Mouse (Mus musculus) heart, adult 9 months (tissue): ENCODE results near the gene Mvp.

Experiments used
- DNase-seq, 2 experiments: peaks; one replicate each; pipeline ENCODE4 v3.0.0; 2022; ENCODE audit warnings: low spot score in 2 of 2

Gene Mvp

DNA sequence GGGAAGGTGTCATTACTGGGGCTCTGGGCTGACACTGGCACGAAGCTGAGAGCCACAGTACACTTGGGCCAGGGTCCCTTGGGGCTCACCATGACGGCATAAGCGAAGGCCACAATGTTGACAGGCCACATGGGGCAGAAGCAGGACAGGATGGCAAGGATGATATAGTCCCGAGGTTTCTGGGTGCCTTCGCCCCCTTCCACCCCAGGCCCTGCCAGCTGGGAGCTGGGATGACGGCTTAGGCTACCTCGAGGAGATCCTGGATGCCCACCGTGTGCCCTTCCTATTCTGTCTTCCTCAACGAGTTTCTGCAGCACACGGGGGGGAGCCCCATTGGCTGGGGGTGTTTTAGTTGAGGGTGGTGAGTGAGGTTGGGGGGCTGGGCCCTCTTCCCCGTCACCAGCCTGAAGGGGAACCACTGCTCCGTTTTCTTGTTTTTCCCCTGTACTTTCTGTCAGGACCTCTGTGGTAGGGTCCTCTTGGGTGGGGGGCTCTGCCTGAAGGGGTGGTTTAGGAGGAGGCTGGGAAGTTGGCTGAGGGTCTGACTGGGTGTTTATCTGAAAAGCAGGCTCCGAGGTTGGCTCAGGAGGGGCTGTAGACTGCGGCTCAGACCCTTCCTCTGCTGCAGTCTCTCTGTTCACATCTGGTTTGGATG is 5.0 kb upstream of the Mvp start:
- DNase-seq, result no peak

- no peak for DNase-seq
These were observed 4.2 kb upstream of the Mvp start for GRCm38 (mm10) chr7:127018416-127019305.

DNA sequence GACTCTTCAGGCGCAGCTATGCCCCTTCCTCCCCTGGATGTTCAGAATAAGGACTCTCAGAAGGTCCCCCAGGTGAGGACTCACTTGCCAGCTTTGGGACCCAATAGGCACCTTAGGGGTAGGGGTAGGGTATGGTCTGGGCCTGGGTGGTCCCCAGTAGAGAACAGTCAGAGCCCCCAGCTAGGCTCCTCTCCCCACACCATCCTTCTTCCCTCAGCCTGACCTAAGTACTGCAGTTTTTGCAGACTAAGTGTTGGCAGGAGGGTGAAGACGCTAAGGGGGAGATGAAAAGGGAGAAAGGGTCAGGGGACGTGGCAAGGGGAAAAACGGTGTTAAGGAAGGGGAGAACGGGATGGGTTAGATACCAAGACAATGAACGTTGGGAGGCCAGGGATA is 3.5 kb upstream of the Mvp start:
- peak in 1 of 2 experiments; percentile 6 for DNase-seq

DNA sequence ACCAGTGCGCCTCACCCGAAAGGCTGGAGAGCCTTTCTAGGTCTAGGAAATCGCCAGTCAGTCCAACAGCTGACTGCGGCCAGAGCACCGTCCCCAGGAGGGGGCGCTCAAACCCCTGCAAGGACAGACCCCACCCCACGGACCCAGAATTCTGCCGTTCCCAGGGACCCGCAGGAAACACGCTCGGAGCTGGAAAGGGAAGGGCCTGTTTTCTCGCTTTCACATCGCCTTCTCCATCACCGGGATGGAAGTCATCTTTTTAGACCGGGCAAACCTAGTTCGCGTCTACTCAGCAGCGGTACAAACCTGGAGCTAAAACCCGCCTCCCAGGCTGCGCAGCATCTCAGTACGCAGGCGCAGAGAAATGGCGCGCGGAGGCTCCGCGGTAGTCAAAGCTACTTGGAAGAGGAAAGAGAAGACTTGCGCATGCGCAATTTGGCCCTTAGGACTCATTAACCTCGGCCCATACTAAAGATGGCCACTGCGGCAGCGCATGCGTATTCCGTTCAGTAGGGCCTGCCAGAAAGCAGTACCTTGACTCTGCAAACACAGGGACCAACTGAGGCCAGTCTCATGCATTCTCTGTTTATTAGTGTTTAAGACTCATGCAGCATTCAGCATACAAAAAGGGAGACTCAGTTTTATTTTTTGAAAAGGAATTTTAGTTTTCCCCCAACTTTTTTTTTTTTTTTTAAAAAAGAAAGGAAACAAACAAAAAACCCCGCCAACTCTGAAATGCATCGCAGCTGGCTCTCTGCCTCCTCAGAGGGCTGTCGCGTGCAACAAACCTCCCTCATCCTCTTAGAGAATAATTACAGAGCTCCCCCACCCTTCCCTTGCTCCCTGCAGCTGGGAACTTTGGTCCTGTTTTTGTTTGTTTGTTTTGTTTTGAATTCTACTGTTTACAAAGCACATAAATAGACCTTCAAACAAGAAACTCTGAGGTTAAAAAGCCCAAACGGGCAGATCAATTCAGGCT is 2.8 kb upstream of the Mvp start, which contains the start of gene Pagr1a:
Pagr1a (minus strand) TSS at position 382 of the 979 bp plus-strand sequence.
- peak; percentile 96 to 97 for DNase-seq

GRCm38 (mm10) chr7:127016486-127016938 is 2.1 kb upstream of the Mvp start:
- no peak for DNase-seq

GRCm38 (mm10) chr7:127016481-127016485 is 1.9 kb upstream of the Mvp start, which contains the start of gene Pagr1b:
TSS of gene Pagr1b (minus strand) at chr7:127016484.
- DNase-seq, result no peak

- peak; percentile 45 to 61 for DNase-seq
These were observed 1.7 kb upstream of the Mvp start for GRCm38 (mm10) chr7:127016081-127016480.

DNA sequence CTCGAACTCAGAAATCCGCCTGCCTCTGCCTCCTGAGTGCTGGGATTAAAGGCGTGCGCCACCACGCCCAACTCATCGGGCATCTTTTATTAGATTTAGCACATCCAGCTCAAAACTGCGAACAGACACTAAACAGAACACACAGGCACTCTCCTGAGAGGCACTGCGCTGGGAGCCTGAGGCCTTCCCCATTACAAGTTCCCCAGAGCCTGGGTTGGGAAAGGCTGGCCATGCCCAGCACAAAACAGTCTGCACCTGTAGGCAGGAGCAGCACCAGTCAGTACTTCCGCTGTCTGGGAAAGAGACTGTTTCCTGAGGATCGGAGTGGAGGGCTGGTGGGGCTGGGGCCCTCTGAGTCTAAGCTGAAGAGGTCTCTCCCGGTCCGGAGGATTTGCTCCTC is 572 bp upstream of the Mvp start:
- no peak for DNase-seq

DNA sequence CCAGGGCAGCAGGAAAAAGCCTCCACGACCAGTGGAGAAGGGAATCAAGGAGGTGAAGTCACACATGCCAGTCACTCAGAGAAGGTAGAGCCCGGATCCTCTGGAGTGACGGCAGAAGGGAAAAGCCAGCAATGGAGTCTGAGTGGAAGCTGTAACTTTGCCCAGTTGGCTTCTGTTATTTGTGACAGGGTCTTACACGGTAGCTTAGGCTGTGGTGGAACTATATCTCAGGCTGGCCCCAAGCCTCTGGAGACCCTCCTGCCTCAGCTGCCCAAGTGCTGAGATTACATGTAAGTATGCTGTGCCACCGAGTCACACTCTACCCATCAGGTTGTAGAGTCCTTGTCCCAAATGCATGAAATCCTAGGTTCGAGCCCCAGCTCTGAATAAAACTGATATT is 1.0 kb downstream of the Mvp start:
- DNase-seq, result no peak

- no peak for DNase-seq
These were observed 1.6 kb downstream of the Mvp start for GRCm38 (mm10) chr7:127012845-127013244.

DNA sequence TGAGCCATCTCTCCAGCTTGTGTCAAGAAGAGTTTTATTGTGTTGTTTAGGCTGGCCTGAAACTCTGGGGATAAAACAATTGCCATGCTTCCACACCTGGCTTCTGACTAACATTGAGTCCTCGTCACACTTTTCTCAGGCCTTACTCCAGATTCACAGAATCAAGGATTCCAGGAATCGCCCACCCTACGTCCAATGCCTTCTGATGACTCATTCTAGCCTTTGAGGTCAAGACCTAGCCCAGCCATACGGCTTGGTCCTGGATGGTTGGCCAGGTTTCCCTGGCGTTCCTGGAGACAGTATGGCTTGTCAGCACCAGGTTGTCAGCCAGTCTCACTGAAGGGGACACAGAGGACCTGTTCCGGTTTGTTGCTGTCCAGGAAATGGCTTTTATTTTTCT is 2.0 kb downstream of the Mvp start:
- no peak for DNase-seq

GRCm38 (mm10) chr7:127011717-127012116 is 2.7 kb downstream of the Mvp start:
- DNase-seq, result no peak

DNA sequence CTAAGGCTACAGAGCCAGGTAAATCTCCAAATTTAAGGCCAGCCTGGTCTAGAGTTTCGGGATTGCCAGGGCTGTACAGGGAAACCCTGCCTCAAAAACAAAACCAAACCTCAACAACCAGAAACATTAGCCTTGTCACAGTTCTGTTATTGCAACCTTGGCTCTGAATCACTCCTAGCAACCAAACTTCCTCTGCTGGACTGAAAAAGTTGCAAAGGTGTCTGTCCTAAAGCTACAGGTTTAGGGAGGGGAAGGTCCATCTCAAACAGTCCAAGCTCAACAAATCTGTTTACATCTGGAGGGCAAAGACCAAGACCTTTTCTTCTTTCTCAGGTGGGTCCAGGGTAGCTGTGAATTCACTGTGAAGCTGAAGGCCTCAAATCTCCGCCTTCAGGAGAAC is 3.4 kb downstream of the Mvp start:
- no peak for DNase-seq

- DNase-seq, result no peak
These were observed 4.9 kb downstream of the Mvp start for GRCm38 (mm10) chr7:127009307-127010085.

DNA sequence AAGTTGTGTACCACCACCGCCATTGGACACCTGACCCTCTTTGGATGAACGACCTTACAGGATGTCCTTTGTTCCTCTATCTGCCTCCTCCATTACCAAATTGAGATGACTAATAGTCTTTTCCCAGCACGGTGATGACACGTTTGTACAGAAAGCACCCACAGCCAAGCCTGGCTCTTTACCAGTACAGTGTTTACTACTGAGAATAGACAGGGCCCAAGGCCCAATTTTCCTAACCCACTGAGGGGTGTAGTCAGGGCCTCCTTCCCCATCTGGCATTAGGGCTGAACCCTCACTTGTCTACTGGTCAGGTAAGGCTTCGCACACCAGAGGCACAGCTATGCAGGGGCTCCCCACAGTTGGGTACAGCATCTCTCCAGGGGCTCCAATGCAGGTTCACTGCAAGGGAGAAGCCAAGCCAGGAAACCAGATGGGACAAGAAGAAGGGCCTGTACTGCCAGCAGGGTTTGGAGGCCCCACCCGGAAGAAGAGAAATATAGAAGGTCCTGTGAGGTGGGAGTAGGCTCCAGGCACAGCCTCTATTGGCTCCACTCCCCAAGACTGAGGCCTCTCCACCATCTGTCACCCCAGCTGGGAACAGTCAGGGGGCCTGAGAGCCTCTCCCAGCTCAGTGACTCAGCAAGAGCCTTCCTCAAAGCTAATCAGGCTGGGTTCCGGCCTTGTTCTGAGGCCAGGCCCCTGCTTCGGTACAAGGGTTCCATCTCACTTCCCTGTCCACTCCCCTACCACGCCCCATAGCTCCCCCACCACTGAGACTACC is 6.0 kb downstream of the Mvp start:
- DNase-seq, result peak; percentile 90 to 93

DNA sequence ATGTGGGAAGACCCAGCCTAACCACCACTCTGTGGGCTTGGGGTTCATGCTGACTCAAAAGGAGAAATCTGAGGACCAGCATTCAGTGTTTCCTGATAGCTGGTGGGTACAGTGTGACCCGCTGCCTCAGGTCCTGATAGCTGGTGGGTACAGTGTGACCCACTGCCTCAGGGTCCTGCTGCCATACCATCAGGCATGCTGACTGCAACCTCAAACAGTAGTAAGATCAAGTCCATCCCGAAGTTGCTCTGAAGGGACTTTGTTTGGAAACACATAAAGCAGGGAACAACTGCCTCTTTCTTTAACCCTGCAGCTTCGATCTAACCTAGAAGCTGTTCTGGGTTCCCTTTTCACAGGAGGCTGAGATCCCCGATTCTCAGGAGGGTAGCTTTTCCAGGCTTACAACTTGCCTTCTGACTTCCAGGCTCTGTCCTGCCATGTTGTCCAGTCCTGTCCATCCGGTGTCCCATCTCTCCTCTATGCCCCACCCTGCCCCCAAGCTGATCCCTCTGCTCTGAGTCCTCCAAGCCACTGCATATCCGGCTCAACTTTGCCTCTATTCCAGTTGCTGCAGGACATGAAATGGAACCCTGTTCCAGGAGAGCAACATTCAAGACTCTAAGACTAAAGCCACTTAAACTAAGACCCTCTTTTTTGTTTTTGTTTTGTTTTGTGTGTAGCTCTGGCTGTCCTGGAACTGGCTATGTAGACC is 7.0 kb downstream of the Mvp start:
- DNase-seq, result no peak

GRCm38 (mm10) chr7:127004122-127004875 is 10.1 kb downstream of the Mvp start:
- DNase-seq, result no peak

DNA sequence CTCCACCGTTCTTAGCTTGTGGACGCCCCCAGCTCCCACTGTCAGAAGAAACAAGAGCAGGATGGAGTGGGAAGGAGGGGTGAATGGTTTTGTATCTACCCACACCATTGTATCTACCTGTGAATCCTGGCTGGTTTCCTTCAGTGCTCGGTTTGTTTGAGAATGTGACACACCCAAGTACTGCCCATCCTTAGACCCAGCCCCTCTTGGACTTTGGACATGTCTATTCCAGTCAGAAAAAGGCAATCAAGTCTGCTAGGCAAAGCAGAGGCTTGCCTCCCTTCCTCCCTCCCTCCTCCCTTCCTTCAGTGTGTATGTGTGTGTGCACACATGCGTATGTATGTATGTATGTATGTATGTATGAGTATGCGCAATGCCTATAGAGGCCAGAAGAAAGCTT is 10.8 kb downstream of the Mvp start:
- no peak for DNase-seq

GRCm38 (mm10) chr7:126999568-126999967 is 14.9 kb downstream of the Mvp start:
- DNase-seq, result no peak

DNA sequence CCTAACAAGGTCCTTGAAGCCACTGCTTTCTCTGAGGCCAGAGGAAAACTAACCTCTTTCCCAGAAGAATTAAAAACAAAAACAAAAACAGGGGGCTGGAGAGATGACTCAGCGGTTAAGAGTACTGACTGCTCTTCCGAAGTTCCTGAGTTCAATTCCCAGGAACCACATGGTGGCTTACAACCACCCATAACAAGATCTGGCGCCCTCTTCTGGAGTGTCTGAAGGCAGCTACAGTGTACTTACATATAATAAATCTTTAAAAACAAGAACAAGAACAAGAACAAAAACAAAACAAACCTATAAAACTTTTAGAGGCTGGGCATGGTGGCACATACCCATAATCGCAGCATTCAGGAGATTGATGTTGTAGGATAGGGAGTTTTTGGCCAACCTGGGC is 18.0 kb downstream of the Mvp start:
- DNase-seq, result no peak
